Mouse (Mus musculus) cerebellum, adult 2 months (tissue): ENCODE data around the gene Ccdc40. TPM values are rescaled to one million over a fixed set of nuclear protein-coding genes. Genes with fewer than 3 reads are reported as not detected.

Source experiments
- DNase-seq, 2 experiments: peaks; one replicate each; pipeline ENCODE4 v3.0.0; 2021
- H3K27ac ChIP-seq: fragments of 200-500 bp; 2 replicates; pipeline ENCODE4 v1.5.1; 2012; ENCODE audit warnings: low read length, control low read depth, inconsistent platforms; ENCODE audit not compliant: insufficient read depth
- H3K27me3 ChIP-seq: fragments of 200-500 bp; 2 replicates; pipeline ENCODE4 v1.6.1; 2012; ENCODE audit warnings: inconsistent platforms, mild to moderate bottlenecking, low read length, moderate library complexity; ENCODE audit not compliant: control insufficient read depth, insufficient read depth
- H3K4me1 ChIP-seq: fragments of 200-500 bp; 2 replicates; pipeline ENCODE4 v1.6.1; 2011; ENCODE audit warnings: low read length; ENCODE audit not compliant: control insufficient read depth, insufficient read depth
- H3K4me3 ChIP-seq: fragments of 200-500 bp; replicated peaks from 2 replicates; pipeline ENCODE3; 2011; ENCODE audit warnings: mild to moderate bottlenecking, low read depth, low read length, control low read depth; ENCODE audit not compliant: insufficient read depth
- CTCF ChIP-seq: fragments of 200-500 bp; IDR thresholded peaks from 2 replicates; pipeline ENCODE4 v1.5.1; 2011; ENCODE audit warnings: low read depth, mild to moderate bottlenecking, control low read depth, low read length, moderate library complexity, borderline replicate concordance; ENCODE audit not compliant: insufficient read depth
- POLR2A ChIP-seq: fragments of 200-500 bp; IDR thresholded peaks from 2 replicates; pipeline ENCODE4 v1.6.1; 2011; ENCODE audit warnings: low read length, control low read depth, borderline replicate concordance; ENCODE audit not compliant: insufficient read depth
- WGBS: fragments of 180-500 bp; shearing (Covaris S2); methylation state at CpG from one replicate; pipeline ENCODE4 v1.1.7; 2018; 5-methylcytosine and 5-hydroxymethylcytosine counted together
- polyA plus RNA-seq: library from polyadenylated mRNA; depleted of rRNA; stranded (reverse); fragments of >200 nt; gene quantifications from 2 replicates; pipeline ENCODE4 v1.2.3, GENCODE M21; 2012; rRNA removed

The Ccdc40 gene
- polyA plus RNA-seq, 1 experiment: 2.4 TPM

DNA sequence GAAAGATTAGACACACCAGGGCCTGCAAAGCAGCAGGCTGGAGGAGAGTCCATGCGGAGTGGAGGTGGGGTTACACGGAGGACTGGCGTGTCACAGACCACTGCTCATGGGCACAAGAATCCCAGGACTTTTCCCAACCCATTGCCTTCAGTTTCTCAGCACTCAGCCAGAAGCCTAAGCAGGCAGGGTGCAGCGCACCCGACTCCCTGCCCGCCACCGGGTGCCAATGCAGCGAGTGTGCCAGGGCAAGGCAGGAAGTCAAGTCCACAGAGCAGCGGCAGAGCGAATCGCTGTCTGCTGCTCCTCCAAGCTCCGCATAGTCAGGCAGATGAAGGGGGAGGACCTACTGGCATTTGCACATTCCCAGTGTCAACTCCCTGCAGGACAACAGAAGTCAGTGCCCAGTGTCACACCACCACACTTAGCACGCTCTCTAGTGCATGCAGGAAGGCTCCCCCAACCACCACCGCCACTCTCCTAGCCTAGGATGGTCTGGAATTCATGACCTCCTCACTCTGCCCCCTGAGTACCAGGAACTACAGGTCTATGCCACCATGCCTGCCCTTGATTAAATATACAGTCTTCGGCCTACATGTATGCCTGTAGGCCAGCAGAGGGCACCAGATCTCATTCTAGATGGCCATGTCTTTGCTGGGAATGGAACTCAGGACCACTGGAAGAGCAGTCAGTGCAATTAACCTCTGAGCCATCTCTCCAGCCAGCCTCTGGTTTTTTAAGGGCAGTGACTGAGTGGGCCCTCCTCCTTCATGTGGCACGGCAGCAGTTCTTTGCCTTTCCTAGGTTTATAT lies 76.7 kb downstream of the Ccdc40 start:
- H3K27ac ChIP-seq: no peak overlapping the region
- no peaks in the 10 kb centered on the region for H3K4me1 ChIP-seq
- no peak overlapping the region for H3K4me3 ChIP-seq
- no peak for TF ChIP-seq POLR2A
- peak; percentile 70 for TF ChIP-seq CTCF
- peak; percentile 53 to 56 for DNase-seq
- no peaks in the 10 kb centered on the region for H3K27me3 ChIP-seq
- WGBS: 32% methylated on average over 16 of the region's 16 CpGs

DNA sequence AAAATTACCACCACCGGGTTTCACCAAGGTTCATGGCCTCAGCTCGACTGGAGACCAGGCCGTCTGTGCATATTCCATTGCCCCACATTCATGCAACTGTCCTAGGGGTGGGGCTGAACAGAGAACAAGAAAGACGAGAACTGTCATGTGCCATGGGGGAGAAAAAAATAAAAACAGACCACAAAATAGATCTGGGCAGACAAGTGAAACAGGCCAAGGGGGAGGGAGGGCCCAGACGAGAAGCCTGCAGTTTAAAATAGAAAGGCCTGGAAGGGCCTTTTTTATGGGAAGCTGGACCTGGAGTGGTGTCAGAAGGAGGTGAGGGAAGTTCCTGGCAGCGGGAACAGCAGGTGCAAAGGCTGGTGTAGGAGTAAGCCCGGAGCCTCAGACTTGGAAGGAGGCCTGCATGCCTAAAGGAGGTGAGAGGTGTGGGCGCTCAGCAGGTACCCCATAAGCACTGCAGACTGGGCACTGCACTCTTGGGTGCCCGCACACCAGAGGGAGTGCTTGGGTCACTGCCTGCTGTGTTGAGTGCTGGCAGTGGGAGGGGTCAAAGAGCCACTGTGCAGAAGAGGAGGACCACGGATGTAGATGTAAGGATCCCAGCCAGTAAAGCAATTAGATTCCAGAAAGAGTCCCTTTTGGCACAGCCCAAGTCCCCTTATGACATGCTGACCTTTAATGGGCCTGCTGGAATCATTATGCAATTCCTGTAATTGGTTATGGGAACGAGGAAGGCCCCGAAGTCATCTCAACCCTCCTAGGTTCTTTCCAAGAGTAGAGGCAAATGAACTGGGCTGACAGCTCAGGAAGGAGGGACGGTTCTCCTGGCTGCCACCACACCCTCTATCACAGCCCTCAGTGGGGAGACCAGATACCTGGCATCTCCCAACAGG lies 78.6 kb downstream of the Ccdc40 start:
- Histone ChIP-seq H3K4me3 (no peak overlapping the region), H3K27me3 (no peaks in the 10 kb centered on the region), H3K4me1 (no peaks in the 10 kb centered on the region), H3K27ac (no peak overlapping the region)
- 50% methylated on average over 13 of the region's 13 CpGs for WGBS
- TF ChIP-seq CTCF: no peak
- no peak for TF ChIP-seq POLR2A
- no peak for DNase-seq

DNA sequence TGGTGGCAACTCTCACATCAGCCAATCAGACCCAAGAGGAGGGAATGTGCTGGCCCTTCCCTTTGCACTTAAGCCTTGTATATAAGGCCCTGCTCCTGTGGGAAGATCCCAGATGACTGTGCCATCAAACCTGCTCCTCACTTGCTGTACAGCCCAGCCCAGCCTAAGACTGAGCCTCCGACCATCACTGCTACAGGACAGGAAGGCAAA lies 79.2 kb downstream of the Ccdc40 start, which contains the start of gene Card14:
Card14 (plus strand) TSS at position 111 of the 210 bp plus-strand sequence.
- TF ChIP-seq POLR2A: no peak
- TF ChIP-seq CTCF: no peak
- Histone ChIP-seq H3K27ac (no peak within 1 kb of the TSS), H3K4me1 (no peaks in the 10 kb centered on the region), H3K4me3 (no peak within 1 kb of the TSS), H3K27me3 (no peaks in the 10 kb centered on the region)
- DNase-seq: no peak
- WGBS: 57% methylated on average over 1 of the region's 1 CpGs

DNA sequence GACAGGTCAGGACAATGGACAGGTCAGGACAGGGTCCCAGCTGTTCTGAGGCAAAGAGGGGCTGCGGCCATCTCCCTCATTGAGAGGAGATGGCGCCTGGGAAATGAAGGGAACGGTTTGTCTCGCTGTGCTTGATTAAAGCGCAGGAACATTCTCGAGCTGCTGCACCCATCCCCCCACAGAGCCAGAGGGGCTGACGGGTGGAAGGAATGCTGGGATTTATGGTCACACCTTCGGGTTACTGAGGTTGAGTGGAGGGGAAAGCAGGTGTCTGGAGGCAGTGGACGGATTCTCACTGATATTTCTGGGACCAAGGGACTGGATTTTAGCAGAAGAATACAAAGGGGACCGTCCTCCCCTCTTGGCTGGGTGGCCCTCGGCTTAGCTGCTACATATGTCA lies 79.5 kb downstream of the Ccdc40 start:
- 29% methylated on average over 11 of the region's 11 CpGs for WGBS
- Histone ChIP-seq H3K27me3 (no peaks in the 10 kb centered on the region), H3K4me3 (no peak overlapping the region), H3K27ac (no peak overlapping the region), H3K4me1 (no peaks in the 10 kb centered on the region)
- no peak for DNase-seq
- TF ChIP-seq POLR2A: no peak

DNA sequence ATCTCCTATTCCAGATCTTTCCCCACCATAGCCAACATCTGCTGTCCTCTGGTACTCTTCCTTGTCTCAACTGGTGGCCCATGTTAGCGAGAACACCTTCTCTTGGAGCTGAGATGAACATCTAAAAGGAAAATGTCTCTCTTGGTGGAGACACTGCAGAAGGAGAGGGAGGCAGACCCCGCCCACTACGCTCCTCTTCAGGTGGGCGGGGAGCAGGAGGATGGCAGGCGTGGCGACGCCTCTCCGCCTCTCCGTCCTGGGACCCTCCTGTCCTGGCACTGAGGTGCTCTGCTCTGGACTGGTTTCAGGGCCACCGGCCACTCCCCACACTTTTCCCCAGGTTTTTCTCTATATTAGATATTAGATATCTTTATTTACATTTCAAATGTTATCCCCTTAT lies 82.2 kb downstream of the Ccdc40 start:
- TF ChIP-seq POLR2A (no peak), CTCF (no peak)
- no peak for DNase-seq
- Histone ChIP-seq H3K27ac (no peak overlapping the region), H3K27me3 (no peaks in the 10 kb centered on the region), H3K4me3 (no peak overlapping the region), H3K4me1 (no peaks in the 10 kb centered on the region)
- WGBS: 17% methylated on average over 10 of the region's 10 CpGs

DNA sequence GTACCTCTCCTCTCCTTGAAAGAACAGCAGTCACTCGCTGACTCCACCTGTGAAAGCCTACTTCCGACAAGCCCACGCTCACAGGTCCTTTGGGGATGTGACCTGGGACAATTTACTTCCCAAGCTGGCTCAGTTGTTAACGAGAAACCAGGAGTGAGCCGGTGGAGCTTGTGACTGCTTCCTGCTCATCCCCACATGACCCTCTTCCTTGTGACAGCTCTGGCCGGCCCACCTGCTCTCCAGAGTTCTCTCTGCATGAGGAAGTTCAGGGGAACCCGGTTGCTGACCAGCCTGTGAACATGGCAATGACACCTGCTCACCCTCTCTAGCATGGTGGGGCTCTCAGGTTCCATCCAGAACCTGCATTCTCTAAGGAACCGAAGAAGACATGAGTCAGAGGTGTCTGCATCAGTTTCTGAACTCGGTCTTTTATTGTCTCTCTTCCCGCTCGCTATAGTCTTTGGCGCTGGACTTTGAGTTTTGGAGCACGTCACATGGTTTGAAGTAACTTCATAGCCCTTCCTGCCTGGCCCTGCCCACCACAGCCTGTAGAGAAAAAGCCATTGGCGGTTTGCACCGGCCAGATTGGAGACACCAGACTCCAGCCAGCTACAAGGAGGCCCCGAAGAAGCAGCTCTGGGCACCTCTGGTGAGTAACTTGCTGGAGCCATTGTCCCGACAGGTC lies 86.0 kb downstream of the Ccdc40 start:
- TF ChIP-seq CTCF (no peak), POLR2A (no peak)
- no peak for DNase-seq
- Histone ChIP-seq H3K4me3 (no peak overlapping the region), H3K27ac (no peak overlapping the region), H3K4me1 (no peaks in the 10 kb centered on the region), H3K27me3 (no peaks in the 10 kb centered on the region)
- 72% methylated on average over 17 of the region's 17 CpGs for WGBS

Other genes with a start within 250 kb of the Ccdc40 start
- not detected in 2 replicates for gene Enpp7, start 240.4 kb upstream of the Ccdc40 start, polyA plus RNA-seq
- gene Cbx2, start 205.6 kb upstream of the Ccdc40 start, polyA plus RNA-seq: 4.1 and 4.6 TPM in 2 replicates
- 8.7 and 10.5 TPM in 2 replicates for gene Cbx8, start 187.6 kb upstream of the Ccdc40 start, polyA plus RNA-seq
- 50.1 and 57.6 TPM in 2 replicates for gene Cbx4, start 142.4 kb upstream of the Ccdc40 start, polyA plus RNA-seq
- 32.5 and 37.8 TPM in 2 replicates for gene Tbc1d16, start 73 bp upstream of the Ccdc40 start, polyA plus RNA-seq
- gene Gaa, start 39.3 kb downstream of the Ccdc40 start, polyA plus RNA-seq: 233 and 246 TPM in 2 replicates
- gene Eif4a3, start 71.5 kb downstream of the Ccdc40 start, polyA plus RNA-seq: 120 and 133 TPM in 2 replicates
- 0.18 and 0.43 TPM in 2 replicates for gene Card14, start 79.2 kb downstream of the Ccdc40 start, polyA plus RNA-seq
- gene Sgsh, start 127.0 kb downstream of the Ccdc40 start, polyA plus RNA-seq: 8.8 and 9.4 TPM in 2 replicates
- gene Slc26a11, start 127.0 kb downstream of the Ccdc40 start, polyA plus RNA-seq: 12.9 and 15.6 TPM in 2 replicates
- gene Rnf213, start 164.5 kb downstream of the Ccdc40 start, polyA plus RNA-seq: 7.3 and 7.5 TPM in 2 replicates